Mouse (Mus musculus): ENCODE results near the gene Mef2b.
"Not testable (repeated sequence)": the region's sequence is repeated elsewhere in the genome, so short reads cannot be mapped to it uniquely, and the experiment has no call there.

The Mef2b gene

DNA sequence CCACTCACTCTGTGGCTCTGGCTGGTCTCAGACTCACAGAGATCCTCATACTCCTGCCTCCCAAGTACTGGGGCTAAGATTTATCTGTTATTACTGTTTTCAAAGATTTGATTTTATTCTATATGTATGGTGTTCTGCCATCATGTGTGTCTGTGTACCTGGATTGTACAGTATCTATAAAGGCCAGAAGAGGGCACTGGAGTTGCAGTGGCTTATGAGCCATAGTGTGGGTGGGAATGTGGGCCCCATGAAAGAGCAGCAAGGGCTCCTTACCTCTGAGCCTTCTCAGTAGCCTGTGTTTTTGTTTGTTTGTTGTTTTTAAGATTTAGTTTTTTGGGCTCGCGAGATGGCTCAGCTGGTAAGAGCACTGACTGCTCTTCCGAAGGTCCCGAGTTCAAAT is 39.6 kb downstream of the Mef2b start:
- no peak for ATAC-seq (ENCODE audit: low TSS enrichment)

DNA sequence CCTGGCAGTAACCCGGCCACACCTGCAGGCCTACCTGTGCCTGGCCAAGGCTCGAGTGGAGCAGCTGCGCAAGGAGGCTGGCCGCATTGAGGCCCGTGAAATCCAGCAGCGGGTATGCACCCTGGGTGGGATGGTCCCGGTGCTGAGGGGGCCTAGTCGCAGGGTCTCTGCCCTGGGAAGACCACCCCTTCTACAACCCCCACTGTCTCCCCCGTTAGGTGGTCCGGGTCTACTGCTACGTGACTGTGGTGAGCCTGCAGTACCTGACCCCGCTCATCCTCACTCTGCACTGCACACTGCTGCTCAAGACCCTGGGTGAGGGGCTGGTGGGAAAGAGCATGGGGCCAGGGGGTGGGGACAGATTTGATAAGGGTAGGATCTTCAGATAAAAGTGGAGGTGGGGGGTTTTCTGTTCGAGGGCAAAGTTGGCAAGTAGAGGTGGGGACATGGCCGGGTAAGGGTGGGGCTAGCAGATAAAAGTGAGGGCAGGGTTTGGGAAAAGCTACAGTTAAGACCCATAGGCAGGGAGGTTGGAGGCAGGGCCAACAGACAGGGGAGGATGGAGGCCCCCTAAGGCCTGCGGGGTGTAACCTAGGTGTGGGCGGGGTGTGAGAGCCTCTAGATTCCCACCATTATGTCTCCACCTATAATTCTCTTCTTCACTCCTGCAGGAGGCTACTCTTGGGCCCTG is 41.8 kb downstream of the Mef2b start:
- no peak for ATAC-seq (ENCODE audit: low TSS enrichment)

DNA sequence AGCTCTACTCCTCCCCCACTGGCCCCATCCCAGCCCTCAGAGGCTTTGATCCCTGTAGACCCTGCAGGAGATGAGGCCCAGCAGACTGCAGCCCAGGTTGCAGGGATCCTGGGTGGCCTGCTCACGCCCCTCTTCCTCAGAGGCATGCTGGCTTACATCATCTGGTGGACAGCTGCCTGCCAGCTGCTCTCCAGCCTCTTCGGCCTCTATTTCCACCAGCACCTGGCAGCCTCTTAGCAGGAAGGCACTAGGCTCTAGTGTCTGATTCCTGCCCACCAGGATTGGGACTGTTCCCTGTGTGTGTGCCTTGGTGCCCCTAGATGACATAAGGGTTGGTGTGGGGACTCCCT is 42.4 kb downstream of the Mef2b start:
- no peak for ATAC-seq (ENCODE audit: low TSS enrichment)

DNA sequence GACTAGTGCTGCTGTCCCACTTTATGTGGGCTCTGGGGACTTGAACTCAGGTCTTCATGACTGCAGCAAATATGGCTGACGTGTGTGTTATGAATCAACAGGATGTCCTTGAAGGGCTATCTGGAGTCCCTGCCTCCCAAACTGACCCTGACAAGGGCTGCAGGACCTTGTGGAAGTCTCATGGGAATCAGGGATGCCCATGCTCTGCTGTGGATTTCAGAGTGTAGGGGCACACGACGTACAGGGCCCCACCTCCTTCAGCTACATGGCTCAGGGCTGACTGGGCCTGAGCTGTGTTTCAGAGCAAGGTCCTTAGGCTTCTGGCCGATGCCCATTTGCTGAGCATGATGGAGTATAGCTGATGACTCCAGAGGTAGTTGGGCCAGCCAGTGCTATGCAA is 43.7 kb downstream of the Mef2b start:
- ATAC-seq (ENCODE audit: low TSS enrichment): no peak

DNA sequence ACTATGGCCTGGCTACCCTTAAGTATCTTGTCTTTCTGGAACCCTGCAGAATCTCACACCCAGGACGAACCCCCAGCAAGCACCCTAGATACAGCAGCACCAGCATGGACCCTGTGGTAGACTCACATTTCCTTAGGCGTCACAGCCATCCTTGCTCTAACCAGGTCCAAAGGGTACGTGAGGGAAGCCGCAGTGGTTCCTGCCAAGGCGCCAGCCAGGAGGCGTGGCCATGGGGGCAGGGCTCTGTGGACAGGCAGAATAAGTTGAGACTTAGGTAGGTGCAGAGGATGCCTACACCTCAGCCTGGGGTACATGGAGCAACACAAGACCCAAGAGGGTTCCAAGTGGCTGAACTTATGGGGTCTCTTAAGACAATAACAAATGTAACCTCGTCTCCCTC is 49.2 kb downstream of the Mef2b start:
- no peak for ATAC-seq (ENCODE audit: low TSS enrichment)

DNA sequence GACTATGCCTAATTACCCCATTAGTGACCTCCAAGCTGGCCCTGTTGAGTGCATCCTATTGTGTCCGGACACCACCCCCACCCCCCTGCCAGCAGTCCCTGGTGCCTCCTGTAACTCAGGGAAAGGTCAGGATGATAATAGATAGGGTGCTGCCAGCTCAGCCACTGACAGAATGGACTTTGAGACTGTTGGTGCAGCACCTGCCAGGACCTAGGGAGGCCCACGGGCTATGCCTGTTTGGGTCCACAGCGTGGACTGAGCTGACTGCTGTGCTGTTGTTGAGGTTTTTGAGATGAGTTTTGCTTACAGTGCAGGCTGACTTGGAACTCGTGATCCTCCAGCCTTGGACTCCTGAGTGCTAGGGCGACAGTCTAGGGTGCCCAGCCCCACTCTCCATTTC is 53.7 kb downstream of the Mef2b start:
- ATAC-seq (ENCODE audit: low TSS enrichment): no peak

DNA sequence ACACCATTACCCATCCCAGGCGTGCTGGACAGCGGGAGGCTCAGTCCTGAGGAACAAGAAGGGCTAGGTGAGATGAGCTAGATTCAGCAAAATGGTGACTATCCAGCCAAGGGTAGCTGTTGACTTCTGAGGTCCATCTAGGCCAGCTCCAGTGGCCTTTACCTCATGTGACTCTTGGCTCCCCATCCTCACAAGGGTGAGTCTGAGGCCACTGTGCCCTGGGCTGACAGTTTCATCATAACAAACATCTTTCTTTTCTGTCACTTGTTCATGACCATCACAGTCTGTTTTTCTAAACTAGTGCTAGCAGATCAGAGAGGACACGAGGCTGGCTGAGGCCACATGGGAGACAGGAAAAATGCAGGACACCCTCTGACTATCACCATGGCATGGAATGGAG is 54.7 kb downstream of the Mef2b start:
- no peak for ATAC-seq (ENCODE audit: low TSS enrichment)

DNA sequence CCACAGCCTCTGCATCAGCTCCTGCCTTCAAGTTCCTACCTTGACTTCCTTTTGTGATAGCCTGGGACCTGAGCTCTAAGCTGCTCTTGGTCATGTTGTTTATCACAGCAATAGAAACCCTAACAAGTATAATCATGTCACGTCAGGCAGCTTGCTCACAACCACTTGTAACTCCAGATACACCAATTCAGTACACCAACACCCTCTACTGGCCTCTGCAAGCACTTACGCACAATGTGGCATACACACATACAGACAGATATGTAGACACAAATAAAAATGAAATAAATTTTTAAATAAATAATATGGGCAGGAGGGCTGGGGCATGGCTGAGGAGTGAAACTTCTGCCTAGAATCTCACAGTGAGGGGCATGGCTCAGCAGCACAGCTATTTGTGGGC is 56.3 kb downstream of the Mef2b start:
- no peak for ATAC-seq (ENCODE audit: low TSS enrichment)

DNA sequence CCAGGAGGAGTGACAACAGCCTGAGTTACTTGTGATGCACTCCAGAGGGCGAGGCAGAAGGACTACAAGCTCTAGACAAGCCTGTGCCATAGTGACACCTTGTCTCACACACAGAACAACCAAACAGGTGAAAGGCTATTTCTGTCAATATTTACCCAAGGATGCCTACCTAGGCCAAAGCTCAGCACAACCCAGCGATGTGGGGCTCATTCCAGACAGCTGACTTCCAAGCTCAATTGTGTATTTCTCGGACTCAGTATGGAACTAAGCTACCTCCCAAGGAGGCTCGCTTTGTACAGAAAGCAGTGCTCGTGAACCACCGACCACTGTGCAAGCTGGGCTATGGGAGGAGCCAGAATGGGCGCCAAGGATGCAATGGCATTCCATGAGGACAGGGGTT is 58.1 kb downstream of the Mef2b start:
- ATAC-seq (ENCODE audit: low TSS enrichment): no peak

- ATAC-seq (ENCODE audit: low TSS enrichment): peak; percentile 63
Measured at GRCm38 (mm10) chr8:70200098-70200681, 60.7 kb downstream of the Mef2b start.

GRCm38 (mm10) chr8:70201417-70201816 is 61.9 kb downstream of the Mef2b start:
- no peak for ATAC-seq (ENCODE audit: low TSS enrichment)

DNA sequence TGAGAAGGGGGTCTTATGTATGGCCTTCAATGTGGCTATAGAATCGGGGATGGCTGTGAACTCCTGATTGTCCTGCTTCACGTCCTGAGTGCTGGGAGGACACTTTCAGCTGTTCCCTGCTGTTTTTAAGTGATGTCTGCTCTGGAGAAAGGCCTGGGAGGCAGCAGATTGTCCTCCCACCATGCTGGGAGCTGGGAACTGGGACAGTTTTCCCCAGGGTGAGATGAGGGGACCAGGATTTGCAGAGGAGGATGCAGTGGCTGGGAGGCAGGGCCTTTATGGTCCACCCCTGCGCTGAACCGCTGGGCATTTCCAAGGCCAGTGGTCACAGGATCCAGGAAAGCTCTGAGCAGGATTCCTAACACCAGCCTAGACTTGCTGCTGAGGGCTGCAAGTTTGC is 63.6 kb downstream of the Mef2b start:
- peak; percentile 66 for ATAC-seq (ENCODE audit: low TSS enrichment)

DNA sequence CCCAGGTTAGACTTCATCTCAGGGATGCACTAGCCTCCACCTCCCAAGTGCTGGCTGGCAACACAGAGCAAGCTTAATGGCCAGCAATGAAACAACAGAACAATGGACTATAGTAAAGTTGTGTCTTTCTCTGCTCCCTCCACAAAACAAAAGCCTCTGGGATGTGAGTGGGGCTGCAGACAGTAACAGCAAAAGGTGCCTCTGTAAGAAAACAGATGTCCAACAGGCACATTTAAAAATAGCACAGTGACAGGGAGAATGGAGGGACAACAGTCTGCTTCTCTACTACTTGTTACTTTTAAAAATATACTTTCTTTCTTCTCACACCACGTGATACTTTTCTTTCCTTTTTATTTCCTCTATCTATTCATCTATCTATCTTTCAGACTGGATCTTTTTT is 65.2 kb downstream of the Mef2b start:
- ATAC-seq (ENCODE audit: low TSS enrichment): no peak

- no peak for ATAC-seq (ENCODE audit: low TSS enrichment)
Measured at GRCm38 (mm10) chr8:70208130-70208529, 68.6 kb downstream of the Mef2b start.

DNA sequence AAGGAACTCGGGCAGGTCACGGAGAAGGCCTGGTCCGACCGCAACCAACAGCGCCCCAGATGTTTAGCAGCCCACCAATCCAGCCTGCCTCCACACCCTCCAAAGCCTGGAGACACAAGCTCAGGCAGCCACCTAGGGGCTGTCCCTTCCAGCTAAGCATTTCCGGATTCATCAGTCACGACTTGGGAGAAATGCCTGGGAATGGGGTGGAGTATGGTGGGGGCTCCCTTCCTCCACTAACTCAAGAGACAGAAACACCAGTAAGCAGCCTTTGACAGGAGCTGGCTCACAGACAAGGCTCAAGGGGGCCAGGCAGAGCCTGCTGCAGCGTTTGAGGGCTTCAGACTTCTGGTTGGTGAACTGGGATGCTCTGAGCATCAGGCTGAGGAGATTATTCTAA is 71.0 kb downstream of the Mef2b start:
- ATAC-seq (ENCODE audit: low TSS enrichment): peak; percentile 20; the same call in 1 of the 2 replicates

DNA sequence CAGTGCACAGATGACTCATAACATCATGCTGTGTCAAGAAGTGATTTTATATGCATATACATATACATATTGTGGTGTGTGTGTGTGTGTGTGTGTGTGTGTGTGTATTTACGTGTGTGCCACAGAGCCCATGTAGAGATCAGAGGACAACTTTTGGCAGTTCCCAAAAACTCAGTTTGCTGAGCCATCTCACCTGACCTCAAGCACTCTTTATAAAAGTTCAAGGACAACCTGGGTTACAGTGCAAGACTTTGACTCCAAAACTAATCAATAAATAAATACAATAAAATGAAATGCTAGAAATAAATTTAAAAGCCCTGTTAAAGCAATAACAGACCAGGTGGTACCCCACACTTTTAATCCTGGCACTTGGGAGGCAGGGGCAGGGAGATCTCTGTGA is 71.8 kb downstream of the Mef2b start:
- ATAC-seq (ENCODE audit: low TSS enrichment): no peak

GRCm38 (mm10) chr8:70211726-70212111 is 72.2 kb downstream of the Mef2b start:
- ATAC-seq (ENCODE audit: low TSS enrichment): no peak

DNA sequence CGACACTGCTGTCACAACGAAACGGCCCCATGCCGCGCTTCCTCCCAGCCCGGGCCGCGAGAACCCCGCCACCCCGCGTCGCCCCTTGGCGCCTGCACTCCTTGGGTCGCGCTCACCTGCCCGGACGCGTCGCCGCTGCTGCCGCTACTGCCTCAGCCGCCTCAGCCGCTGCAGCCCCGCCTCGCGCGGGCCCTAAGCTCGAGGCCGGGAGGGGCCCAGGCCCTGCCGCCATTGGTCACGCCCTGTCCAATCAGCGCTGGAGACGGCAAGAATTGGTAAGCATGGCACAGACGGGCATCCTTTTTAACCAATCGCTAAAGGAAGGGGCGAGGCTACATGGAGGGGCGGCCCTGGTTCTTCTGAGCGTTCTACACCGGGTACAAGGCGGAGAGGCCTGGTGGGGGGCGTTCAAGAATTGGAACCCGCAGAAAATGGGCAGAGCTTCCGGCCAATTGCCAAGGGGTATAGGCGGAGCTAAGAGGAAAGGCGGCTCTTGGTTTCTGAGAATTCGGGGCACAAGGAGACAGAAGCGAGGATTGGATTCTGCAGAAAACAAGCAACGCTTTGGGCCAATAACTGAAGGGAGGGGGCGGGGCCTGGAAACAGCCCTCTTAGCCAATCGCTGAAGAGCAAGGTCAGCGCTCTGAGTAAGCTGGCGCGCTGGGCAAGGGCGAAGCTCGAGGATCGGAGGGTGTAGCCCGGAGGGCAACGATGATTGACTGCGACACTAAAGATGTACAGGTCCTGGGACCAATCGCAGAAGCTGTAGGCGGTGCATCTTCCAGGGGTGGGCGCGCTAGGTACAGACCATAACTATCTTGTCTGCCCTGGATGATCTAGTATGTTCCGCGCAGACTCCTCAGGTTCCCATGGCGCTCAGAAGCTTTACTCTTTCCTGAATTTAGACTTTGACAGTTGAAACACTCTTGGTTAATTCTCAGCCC is 72.9 kb downstream of the Mef2b start, which contains the start of gene Slc25a42:
TSS of gene Slc25a42 (minus strand) at position 194 of the 944 bp plus-strand sequence.
- ATAC-seq (ENCODE audit: low TSS enrichment): peak; percentile 84

GRCm38 (mm10) chr8:70214411-70214810 is 74.9 kb downstream of the Mef2b start:
- ATAC-seq (ENCODE audit: low TSS enrichment): no peak

- ATAC-seq (ENCODE audit: low TSS enrichment): no peak
Measured at GRCm38 (mm10) chr8:70215092-70215491, 75.6 kb downstream of the Mef2b start.

- ATAC-seq (ENCODE audit: low TSS enrichment): not testable (repeated sequence)
Measured at GRCm38 (mm10) chr8:70216161-70216560, 76.7 kb downstream of the Mef2b start.

DNA sequence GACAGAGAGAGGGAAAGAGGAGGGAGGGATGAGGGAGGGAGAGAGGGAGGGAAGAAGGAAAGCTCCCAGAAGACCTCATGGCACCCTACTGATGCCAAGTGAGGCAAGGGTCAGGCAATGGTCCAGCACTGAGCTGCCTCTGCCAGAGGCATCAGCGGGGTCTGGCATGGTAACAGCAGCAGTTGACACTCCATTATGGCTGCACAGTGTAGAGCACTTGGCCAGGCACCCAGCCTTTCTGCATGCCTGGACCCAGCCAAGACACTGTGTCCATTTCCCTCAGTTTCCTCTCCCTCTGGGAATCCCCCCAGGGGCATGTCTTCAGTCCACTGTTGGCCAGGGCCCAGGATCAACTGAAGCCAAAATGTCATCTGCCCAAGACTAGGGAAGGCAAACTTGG is 77.1 kb downstream of the Mef2b start:
- no peak for ATAC-seq (ENCODE audit: low TSS enrichment)

Data from frontal cortex, adult (tissue).